Mouse (Mus musculus) liver, adult 2 months (tissue): ENCODE data around the gene Tmpo.

Experiments used
- CTCF ChIP-seq: fragments of 200-500 bp; IDR thresholded peaks from 2 replicates; pipeline ENCODE4 v1.5.1; 2011; ENCODE audit warnings: low read depth, low read length, control low read depth
- POLR2A ChIP-seq: fragments of 200-500 bp; IDR thresholded peaks from 2 replicates; pipeline ENCODE4 v1.6.1; 2011; ENCODE audit warnings: low read length, control low read depth; ENCODE audit not compliant: insufficient read depth; ENCODE audit errors: extremely low read depth

GRCm38 (mm10) chr10:91196778-91197177 is 15.7 kb upstream of the Tmpo start:
- TF ChIP-seq CTCF: no peak
- TF ChIP-seq POLR2A: no peak
